Mouse (Mus musculus): Measurements from ENCODE around the gene Prss56. TPM values are rescaled to one million over a fixed set of nuclear protein-coding genes. Genes with fewer than 3 reads are reported as not detected.
A peak's percentile ranks its signal among the peaks of the same experiment; 100 is the strongest.

Gene Prss56
- polyA plus RNA-seq, 1 experiment from 2014 or later: 1.1 TPM

GRCm38 (mm10) chr1:87164164-87164795 lies 18.8 kb upstream of the Prss56 start:
- no peaks in the 10 kb centered on the region for H3K9me3 ChIP-seq
- H3K4me1 ChIP-seq: peaks cover 5% of the 10 kb centered on the region
- no peak overlapping the region for H3K4me3 ChIP-seq
- no peak overlapping the region for H3K27ac ChIP-seq
- no peak for ATAC-seq (ENCODE audit: insufficient number of reproducible peaks, insufficient read depth, low FRiP score, low TSS enrichment)
- no peaks in the 10 kb centered on the region for H3K36me3 ChIP-seq
- H3K4me2 ChIP-seq (replicated peaks): no peak overlapping the region
- H3K27me3 ChIP-seq: peaks cover 46% of the 10 kb centered on the region
- no peak overlapping the region for H3K9ac ChIP-seq
- WGBS: 25% methylated on average over 11 of the region's 11 CpGs

- no peak overlapping the region for H3K4me2 ChIP-seq (replicated peaks)
- H3K36me3 ChIP-seq: no peaks in the 10 kb centered on the region
- WGBS: 44% methylated on average over 9 of the region's 9 CpGs
- H3K27ac ChIP-seq: no peak overlapping the region
- no peak overlapping the region for H3K4me3 ChIP-seq
- peaks cover 45% of the 10 kb centered on the region for H3K27me3 ChIP-seq
- H3K9me3 ChIP-seq: no peaks in the 10 kb centered on the region
- ATAC-seq (ENCODE audit: insufficient number of reproducible peaks, insufficient read depth, low FRiP score, low TSS enrichment): no peak
- peaks cover 9% of the 10 kb centered on the region for H3K4me1 ChIP-seq
- H3K9ac ChIP-seq: no peak overlapping the region
Measured at GRCm38 (mm10) chr1:87164796-87165184, 18.3 kb upstream of the Prss56 start.

- peaks cover 17% of the 10 kb centered on the region; the same call in 1 of the 2 replicates for H3K4me1 ChIP-seq
- peaks cover 71% of the 10 kb centered on the region for H3K27me3 ChIP-seq
- H3K27ac ChIP-seq: no peak overlapping the region
- peak overlapping the region; percentile 40; the same call in 1 of the 2 replicates for H3K4me2 ChIP-seq (replicated peaks)
- no peak overlapping the region for H3K9ac ChIP-seq
- no peaks in the 10 kb centered on the region for H3K9me3 ChIP-seq
- ATAC-seq (ENCODE audit: insufficient number of reproducible peaks, insufficient read depth, low FRiP score, low TSS enrichment): 0 out of 2 replicates have a peak, but pooled peaks have one; percentile 12
- no peaks in the 10 kb centered on the region for H3K36me3 ChIP-seq
- 5% methylated on average over 19 of the region's 19 CpGs for WGBS
- H3K4me3 ChIP-seq: no peak overlapping the region
Measured at GRCm38 (mm10) chr1:87170458-87170857, 12.7 kb upstream of the Prss56 start.

- peaks cover 64% of the 10 kb centered on the region for H3K27me3 ChIP-seq
- ATAC-seq (ENCODE audit: insufficient number of reproducible peaks, insufficient read depth, low FRiP score, low TSS enrichment): no peak
- H3K9ac ChIP-seq: no peak overlapping the region
- H3K4me3 ChIP-seq: no peak overlapping the region
- no peaks in the 10 kb centered on the region for H3K36me3 ChIP-seq
- no peak overlapping the region for H3K4me2 ChIP-seq (replicated peaks)
- no peak overlapping the region for H3K27ac ChIP-seq
- peaks cover 22% of the 10 kb centered on the region for H3K4me1 ChIP-seq
- WGBS: 94% methylated on average over 1 of the region's 1 CpGs
- no peaks in the 10 kb centered on the region for H3K9me3 ChIP-seq
Measured at GRCm38 (mm10) chr1:87171312-87171711, 11.8 kb upstream of the Prss56 start.

- no peak for ATAC-seq (ENCODE audit: insufficient number of reproducible peaks, insufficient read depth, low FRiP score, low TSS enrichment)
- Histone ChIP-seq H3K9me3 (no peaks in the 10 kb centered on the region), H3K27ac (no peak overlapping the region), H3K9ac (no peak overlapping the region), H3K4me1 (peaks cover 22% of the 10 kb centered on the region), H3K4me3 (no peak overlapping the region), H3K27me3 (peaks cover 58% of the 10 kb centered on the region), H3K4me2 (replicated peaks) (no peak overlapping the region), H3K36me3 (no peaks in the 10 kb centered on the region)
- WGBS: 49% methylated on average over 9 of the region's 9 CpGs
Measured at GRCm38 (mm10) chr1:87172316-87172715, 10.8 kb upstream of the Prss56 start.

- Histone ChIP-seq H3K36me3 (no peaks in the 10 kb centered on the region), H3K4me2 (replicated peaks) (peak overlapping the region; percentile 19; the same call in 1 of the 2 replicates), H3K4me3 (no peak overlapping the region), H3K9ac (no peak overlapping the region), H3K9me3 (no peaks in the 10 kb centered on the region), H3K27ac (no peak overlapping the region), H3K27me3 (peaks cover 53% of the 10 kb centered on the region), H3K4me1 (peaks cover 21% of the 10 kb centered on the region)
- WGBS: 24% methylated on average over 27 of the region's 28 CpGs
- ATAC-seq (ENCODE audit: insufficient number of reproducible peaks, insufficient read depth, low FRiP score, low TSS enrichment): peak; percentile 57; the same call in 1 of the 2 replicates
Measured at GRCm38 (mm10) chr1:87174006-87174955, 8.8 kb upstream of the Prss56 start.

GRCm38 (mm10) chr1:87175852-87176292 lies 7.2 kb upstream of the Prss56 start:
- 11% methylated on average over 11 of the region's 11 CpGs for WGBS
- H3K4me2 ChIP-seq (replicated peaks): no peak overlapping the region; the same call in 1 of the 2 replicates
- H3K27ac ChIP-seq: no peak overlapping the region
- H3K4me3 ChIP-seq: no peak overlapping the region
- ATAC-seq (ENCODE audit: insufficient number of reproducible peaks, insufficient read depth, low FRiP score, low TSS enrichment): peak; percentile 59
- H3K9ac ChIP-seq: no peak overlapping the region
- H3K27me3 ChIP-seq: peaks cover 38% of the 10 kb centered on the region
- H3K36me3 ChIP-seq: no peaks in the 10 kb centered on the region
- peaks cover 9% of the 10 kb centered on the region; the same call in 1 of the 2 replicates for H3K4me1 ChIP-seq
- no peaks in the 10 kb centered on the region for H3K9me3 ChIP-seq

GRCm38 (mm10) chr1:87180896-87181295 lies 2.2 kb upstream of the Prss56 start:
- Histone ChIP-seq H3K4me2 (replicated peaks) (no peak overlapping the region), H3K9me3 (no peaks in the 10 kb centered on the region), H3K36me3 (no peaks in the 10 kb centered on the region), H3K27ac (no peak overlapping the region), H3K9ac (no peak overlapping the region), H3K4me1 (peaks cover 11% of the 10 kb centered on the region), H3K27me3 (peaks cover 46% of the 10 kb centered on the region), H3K4me3 (no peak overlapping the region)
- ATAC-seq (ENCODE audit: insufficient number of reproducible peaks, insufficient read depth, low FRiP score, low TSS enrichment): no peak
- WGBS: 40% methylated on average over 5 of the region's 5 CpGs

GRCm38 (mm10) chr1:87183998-87184750 lies 1.1 kb downstream of the Prss56 start:
- H3K4me1 ChIP-seq: peaks cover 8% of the 10 kb centered on the region; the same call in 1 of the 2 replicates
- H3K9ac ChIP-seq: no peak overlapping the region
- peaks cover 67% of the 10 kb centered on the region for H3K27me3 ChIP-seq
- no peaks in the 10 kb centered on the region for H3K9me3 ChIP-seq
- ATAC-seq (ENCODE audit: insufficient number of reproducible peaks, insufficient read depth, low FRiP score, low TSS enrichment): no peak
- H3K27ac ChIP-seq: no peak overlapping the region
- peak overlapping the region; percentile 22; the same call in 1 of the 2 replicates for H3K4me2 ChIP-seq (replicated peaks)
- H3K4me3 ChIP-seq: no peak overlapping the region
- 26% methylated on average over 15 of the region's 15 CpGs for WGBS
- H3K36me3 ChIP-seq: no peaks in the 10 kb centered on the region

- Histone ChIP-seq H3K9me3 (no peaks in the 10 kb centered on the region), H3K4me3 (no peak overlapping the region), H3K27me3 (peaks cover 67% of the 10 kb centered on the region), H3K9ac (no peak overlapping the region), H3K4me1 (peaks cover 8% of the 10 kb centered on the region; the same call in 1 of the 2 replicates), H3K36me3 (no peaks in the 10 kb centered on the region), H3K27ac (no peak overlapping the region), H3K4me2 (replicated peaks) (peak overlapping the region; percentile 22; the same call in 1 of the 2 replicates)
- 12% methylated on average over 20 of the region's 20 CpGs for WGBS
- no peak for ATAC-seq (ENCODE audit: insufficient number of reproducible peaks, insufficient read depth, low FRiP score, low TSS enrichment)
Measured at GRCm38 (mm10) chr1:87184751-87185139, 1.6 kb downstream of the Prss56 start.

- Histone ChIP-seq H3K4me3 (no peak overlapping the region), H3K27ac (no peak overlapping the region), H3K9ac (no peak overlapping the region), H3K36me3 (no peaks in the 10 kb centered on the region), H3K4me2 (replicated peaks) (no peak overlapping the region; the same call in 1 of the 2 replicates), H3K9me3 (no peaks in the 10 kb centered on the region), H3K4me1 (peaks cover 12% of the 10 kb centered on the region), H3K27me3 (peaks cover 67% of the 10 kb centered on the region)
- 15% methylated on average over 13 of the region's 13 CpGs for WGBS
- ATAC-seq (ENCODE audit: insufficient number of reproducible peaks, insufficient read depth, low FRiP score, low TSS enrichment): no peak
Measured at GRCm38 (mm10) chr1:87185526-87185925, 2.4 kb downstream of the Prss56 start.

Measured in embryonic facial prominence, embryonic 12.5 days (tissue).